Mouse (Mus musculus) gastrocnemius, adult 2 months (tissue): ENCODE measurements at regions not wholly inside any gene's neighbourhood (a gene's known extent, or its start where the extent isn't known, plus 50 kb on each side); places are given as distances from the start of the nearest gene placed in this dataset.

Experiments used
- DNase-seq: peaks from one replicate; pipeline ENCODE4 v3.0.0; 2022
- H3K27ac ChIP-seq: fragments of 200-600 bp; 2 replicates; pipeline ENCODE4 v1.8.1; 2022; ENCODE audit warnings: mild to moderate bottlenecking
- H3K4me3 ChIP-seq: fragments of 200-600 bp; 2 replicates; pipeline ENCODE4 v1.8.1; 2022; ENCODE audit warnings: mild to moderate bottlenecking, moderate library complexity
- CTCF ChIP-seq: fragments of 200-600 bp; IDR thresholded peaks from 2 replicates; pipeline ENCODE4 v1.8.1; 2022; ENCODE audit warnings: antibody characterized with exemption, mild to moderate bottlenecking, moderate library complexity
- intact Hi-C: fragments of 180-260 bp; cut with DNase I; formaldehyde crosslinking; loops from one replicate; pipeline ENCODE4 v1.15.1; 2025

GRCm38 (mm10) chr7:77632656-77633055 lies 1105.2 kb downstream of the Ntrk3 start:
- intact Hi-C loops, result no loop called here
- DNase-seq, result no peak
- Histone ChIP-seq H3K4me3 (no peak overlapping the region), H3K27ac (no peak overlapping the region)
- TF ChIP-seq CTCF, result no peak

DNA sequence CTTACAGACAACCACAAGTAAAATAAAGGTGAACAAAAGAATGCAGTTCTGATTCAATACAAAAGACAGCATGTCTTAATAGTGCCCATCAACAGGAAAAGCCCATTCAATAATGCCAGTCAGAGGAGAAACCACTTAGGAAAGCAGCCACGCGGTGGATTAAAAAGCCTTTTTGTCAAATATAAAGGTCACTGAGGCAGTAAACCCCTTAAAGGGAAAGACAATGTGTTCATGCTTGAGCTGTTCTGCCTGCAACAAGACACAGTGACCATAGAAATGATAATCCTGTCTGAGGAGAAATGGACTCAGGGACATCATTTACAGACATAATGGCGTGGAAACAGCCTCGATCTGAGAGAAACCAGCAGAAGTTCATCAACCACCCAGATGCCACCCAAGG lies 1114.3 kb downstream of the Ntrk3 start:
- TF ChIP-seq CTCF, result no peak
- H3K27ac ChIP-seq, result no peak overlapping the region
- H3K4me3 ChIP-seq, result no peak overlapping the region
- intact Hi-C loops, result no loop called here
- DNase-seq, result no peak

- DNase-seq, result no peak
- Histone ChIP-seq H3K4me3 (no peak overlapping the region), H3K27ac (no peak overlapping the region)
- intact Hi-C loops, result no loop called here
- no peak for TF ChIP-seq CTCF
These were observed 1114.9 kb downstream of the Ntrk3 start for GRCm38 (mm10) chr7:77622934-77623333.

- no peak for DNase-seq
- intact Hi-C loops, result no loop called here
- Histone ChIP-seq H3K4me3 (no peak overlapping the region), H3K27ac (no peak overlapping the region)
- TF ChIP-seq CTCF, result no peak
These were observed 1164.9 kb downstream of the Ntrk3 start for GRCm38 (mm10) chr7:77572872-77573271.

DNA sequence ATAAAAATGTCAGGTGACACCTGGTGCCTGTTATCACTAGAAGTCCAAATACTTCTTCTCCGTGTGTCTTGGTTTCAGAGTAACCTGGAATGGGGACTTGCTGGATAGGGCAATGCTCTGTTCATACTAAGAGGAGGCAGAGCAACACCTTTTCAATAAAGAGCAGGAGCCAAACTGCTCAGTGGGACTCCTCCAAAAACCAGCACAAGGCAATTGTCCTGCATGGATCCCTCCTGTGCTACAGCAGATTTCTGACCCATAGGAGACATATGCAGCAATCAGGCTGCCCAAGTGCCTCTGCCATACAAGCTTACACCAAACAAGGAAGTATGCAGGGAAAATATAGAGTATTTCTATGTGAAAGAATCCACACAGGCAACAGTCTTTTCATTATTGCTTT lies 1178.7 kb downstream of the Ntrk3 start:
- no peak for TF ChIP-seq CTCF
- DNase-seq, result no peak
- Histone ChIP-seq H3K4me3 (no peak overlapping the region), H3K27ac (no peak overlapping the region)
- intact Hi-C loops, result no loop called here

DNA sequence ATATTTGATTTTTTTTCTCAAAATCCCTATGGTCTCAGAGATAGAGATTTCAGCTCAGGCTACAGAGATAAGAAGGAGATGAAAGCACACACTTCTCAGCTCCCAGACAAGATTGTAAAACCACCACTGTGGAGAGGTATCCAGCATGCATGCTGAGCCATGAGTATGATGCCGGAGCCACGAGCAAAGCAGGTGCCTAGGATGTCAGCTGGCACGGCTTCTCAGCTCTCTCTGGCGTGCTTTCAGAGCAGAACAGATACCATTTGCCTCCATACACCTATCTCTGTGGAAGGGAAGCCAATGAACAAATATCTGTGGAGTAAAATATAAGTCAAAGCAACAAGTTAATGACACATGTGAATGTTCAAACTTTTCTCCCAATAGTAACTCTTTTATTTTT lies 1179.3 kb downstream of the Ntrk3 start:
- TF ChIP-seq CTCF, result no peak
- H3K4me3 ChIP-seq, result no peak overlapping the region
- intact Hi-C loops, result no loop called here
- DNase-seq, result no peak
- no peak overlapping the region for H3K27ac ChIP-seq

DNA sequence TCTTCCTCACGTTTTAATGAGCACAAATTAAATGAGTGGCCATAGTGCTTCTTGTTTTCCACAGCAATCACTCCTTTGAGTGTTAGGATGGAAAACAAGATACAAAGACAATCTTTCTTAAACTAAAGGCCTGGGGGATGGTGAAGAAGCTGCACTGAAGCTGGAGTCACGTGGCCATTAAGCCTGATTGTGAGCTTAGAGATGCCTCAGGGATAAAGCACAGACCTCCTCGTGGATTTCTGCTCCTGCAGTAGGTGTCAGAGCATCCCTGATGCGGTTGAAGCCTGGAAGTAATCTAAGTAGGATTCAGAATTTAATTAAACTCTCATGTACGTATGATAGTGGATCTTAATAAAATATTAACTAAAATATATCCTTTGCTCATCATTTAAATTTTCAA lies 1200.9 kb downstream of the Ntrk3 start:
- no peak for DNase-seq
- intact Hi-C loops, result no loop called here
- H3K27ac ChIP-seq, result no peak overlapping the region
- no peak overlapping the region for H3K4me3 ChIP-seq
- no peak for TF ChIP-seq CTCF

DNA sequence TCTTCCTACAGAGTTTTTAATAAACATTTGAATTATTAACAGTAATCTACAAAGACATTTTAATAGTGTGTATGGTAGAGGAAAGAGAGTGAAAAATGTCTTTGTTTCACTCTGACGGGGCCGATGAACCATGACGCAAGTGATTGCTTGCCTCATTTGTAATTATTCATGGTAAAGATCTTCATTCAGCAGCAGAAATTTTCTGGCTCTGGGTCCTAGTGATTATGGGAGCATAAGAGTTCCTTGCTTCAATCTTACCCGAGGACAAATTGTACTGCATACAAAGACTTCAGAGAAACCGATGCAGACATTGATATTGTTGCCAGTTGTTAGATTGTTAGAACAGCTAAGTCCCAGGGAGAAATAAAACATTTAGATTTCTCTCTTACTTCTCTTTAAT lies 1209.9 kb downstream of the Ntrk3 start:
- H3K4me3 ChIP-seq, result no peak overlapping the region
- TF ChIP-seq CTCF, result no peak
- intact Hi-C loops, result no loop called here
- no peak overlapping the region for H3K27ac ChIP-seq
- DNase-seq, result no peak

DNA sequence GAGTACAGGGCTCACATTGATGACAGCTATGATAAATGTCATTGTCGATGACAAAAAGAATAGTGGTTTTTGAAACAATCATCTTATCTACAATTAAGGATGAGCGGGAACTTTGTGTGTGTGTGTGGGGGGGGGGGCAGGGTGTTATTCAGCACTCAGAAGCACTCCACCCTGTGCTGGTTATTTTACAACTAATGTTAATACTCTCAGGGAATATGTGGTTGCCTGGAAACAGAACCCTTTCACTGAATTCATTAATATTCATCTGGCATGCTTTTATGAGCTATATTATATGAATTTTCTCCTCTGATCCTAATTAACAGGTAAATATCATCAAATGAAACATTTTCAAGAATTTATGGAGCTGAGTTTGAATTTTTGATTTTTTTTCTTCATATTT lies 1228.2 kb downstream of the Ntrk3 start:
- no peak overlapping the region for H3K27ac ChIP-seq
- intact Hi-C loops, result no loop called here
- no peak for DNase-seq
- no peak for TF ChIP-seq CTCF
- H3K4me3 ChIP-seq, result no peak overlapping the region

DNA sequence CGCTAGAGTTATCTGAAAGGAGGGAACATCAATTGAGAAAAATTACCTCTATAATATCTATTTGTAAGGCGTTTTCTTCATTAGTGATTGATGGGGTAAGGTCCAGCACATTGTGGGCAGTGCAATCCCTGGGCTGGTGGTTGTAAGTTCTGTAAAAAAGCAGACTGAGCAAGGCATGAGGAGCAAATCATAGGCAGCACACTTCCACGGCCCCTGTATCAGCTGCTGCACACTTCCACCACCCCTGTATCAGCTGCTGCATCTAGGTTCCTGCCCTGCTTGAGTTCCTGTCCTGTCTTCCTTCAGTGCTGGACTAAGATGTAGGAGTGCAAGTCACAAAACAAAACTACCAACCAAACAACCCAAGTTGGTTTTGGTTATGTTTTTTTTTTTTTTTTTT lies 1230.2 kb downstream of the Ntrk3 start:
- intact Hi-C loops, result no loop called here
- no peak overlapping the region for H3K27ac ChIP-seq
- no peak for DNase-seq
- no peak overlapping the region for H3K4me3 ChIP-seq
- no peak for TF ChIP-seq CTCF

DNA sequence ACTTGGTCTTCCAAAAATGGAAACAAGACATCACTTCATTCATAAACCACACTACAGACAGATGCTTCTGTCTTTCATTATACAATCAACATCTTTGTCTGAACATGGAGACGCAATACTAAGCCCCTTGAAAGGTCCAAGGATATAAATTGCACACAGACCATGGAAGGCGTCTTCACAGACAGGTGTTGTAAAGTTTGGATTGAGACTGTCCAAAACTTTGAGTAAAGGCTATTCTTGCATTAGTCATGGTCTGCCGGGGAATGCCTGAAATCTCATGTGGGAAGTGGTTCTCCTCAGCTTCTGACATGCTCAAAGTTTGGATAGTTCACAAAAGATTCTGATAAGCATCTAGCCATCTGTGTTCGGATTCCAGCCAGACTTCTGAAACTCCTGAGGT lies 1235.2 kb downstream of the Ntrk3 start:
- TF ChIP-seq CTCF, result no peak
- no peak for DNase-seq
- H3K4me3 ChIP-seq, result no peak overlapping the region
- intact Hi-C loops, result no loop called here
- no peak overlapping the region for H3K27ac ChIP-seq

- DNase-seq, result no peak
- Histone ChIP-seq H3K27ac (no peak overlapping the region), H3K4me3 (no peak overlapping the region)
- TF ChIP-seq CTCF, result no peak
- intact Hi-C loops, result no loop called here
These were observed 1242.7 kb downstream of the Ntrk3 start for GRCm38 (mm10) chr7:77495066-77495465.

GRCm38 (mm10) chr7:77477519-77477918 lies 1247.8 kb downstream of the Agbl1 start:
- no peak for TF ChIP-seq CTCF
- no peak overlapping the region for H3K27ac ChIP-seq
- intact Hi-C loops, result no loop called here
- DNase-seq, result no peak
- H3K4me3 ChIP-seq, result no peak overlapping the region

GRCm38 (mm10) chr7:77446052-77446367 lies 1216.3 kb downstream of the Agbl1 start:
- H3K27ac ChIP-seq, result no peak overlapping the region
- TF ChIP-seq CTCF, result no peak
- intact Hi-C loops, result no loop called here
- H3K4me3 ChIP-seq, result no peak overlapping the region
- DNase-seq, result no peak
